Mouse (Mus musculus): ENCODE results near the gene Slc5a5.

DNA sequence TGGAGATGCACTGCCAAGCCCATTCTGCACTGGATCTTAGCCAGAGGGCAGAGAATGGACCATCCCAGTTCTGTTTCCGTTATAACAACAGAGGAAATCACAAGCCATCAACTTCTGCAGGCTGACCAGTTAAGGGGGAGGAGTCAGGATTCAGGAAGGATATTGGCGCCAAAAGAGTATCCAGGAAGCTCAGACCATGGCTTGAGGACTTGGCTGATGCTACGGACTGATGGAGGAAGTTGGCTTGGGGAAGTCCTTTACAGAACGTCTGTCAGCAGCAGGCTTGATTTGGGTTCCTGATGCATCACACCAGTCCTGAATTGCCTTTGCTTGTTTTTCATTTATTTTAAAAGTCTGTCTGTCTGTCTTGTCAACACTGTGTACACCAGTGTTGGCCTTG, 12.0 kb upstream of the Slc5a5 start:
- TF ChIP-seq CTCF (IDR thresholded peaks at IDR 0.05) (no peak), EP300 (IDR thresholded peaks at IDR 0.05) (peak; percentile 77)
